Mouse (Mus musculus) cerebellum, adult 2 months (tissue): Measurements from ENCODE around the gene Fam214a.

Experiments used
- CTCF ChIP-seq: fragments of 200-500 bp; IDR thresholded peaks from 2 replicates; pipeline ENCODE4 v1.5.1; 2011; ENCODE audit warnings: low read depth, mild to moderate bottlenecking, control low read depth, low read length, moderate library complexity, borderline replicate concordance; ENCODE audit not compliant: insufficient read depth
- POLR2A ChIP-seq: fragments of 200-500 bp; IDR thresholded peaks from 2 replicates; pipeline ENCODE4 v1.6.1; 2011; ENCODE audit warnings: low read length, control low read depth, borderline replicate concordance; ENCODE audit not compliant: insufficient read depth

- TF ChIP-seq CTCF (no peak), POLR2A (no peak)
Observed at GRCm38 (mm10) chr9:74915611-74916010, 37.1 kb upstream of the Fam214a start.
